ENCODE assay signal across 9 mouse cellular contexts in genomic region chr2:29803400-29803831, GRCm38 (mm10). TPM values are rescaled to one million over a fixed set of nuclear protein-coding genes. Genes with fewer than 3 reads are reported as not detected.
DNase-seq lines count a peak whose midpoint lies in the region; ATAC-seq and TF ChIP-seq lines count a peak whose summit lies in the region.
"Had no signal": no experiment of that assay in that cellular context is flagged by ENCODE, and none has a peak within 500 bp of the region (broad histone marks: within the 10 kb centered on the region; RNA-seq: fewer than 3 reads in every experiment).

No protein-coding gene starts in this region.

- H3K9ac ChIP-seq in hindbrain, embryonic 15.5 days, result peak overlapping the region; percentile 87
- H3K9ac ChIP-seq in liver, embryonic 12.5 days, result peak overlapping the region; percentile 82
- peak overlapping the region; percentile 88 for H3K9ac ChIP-seq in neural tube, embryonic 12.5 days

- H3K36me3 ChIP-seq in E14TG2a.4 (ENCODE audit: insufficient read depth, low read length), result peaks cover 46% of the 10 kb centered on the region
- H3K36me3 ChIP-seq in hindbrain, embryonic 15.5 days, result peaks cover 42% of the 10 kb centered on the region
- H3K36me3 ChIP-seq in liver, embryonic 12.5 days, result peaks cover 28% of the 10 kb centered on the region
- peaks cover 42% of the 10 kb centered on the region for H3K36me3 ChIP-seq in neural tube, embryonic 12.5 days

- ATAC-seq in hindbrain, embryonic 15.5 days (ENCODE audit: low FRiP score, low read depth), result no peak
- ATAC-seq in liver, embryonic 12.5 days, result no peak
- peak; percentile 42; the same call in 1 of the 2 replicates for ATAC-seq in neural tube, embryonic 12.5 days (ENCODE audit: low FRiP score, low read depth)
- ATAC-seq in frontal cortex, adult (ENCODE audit: low TSS enrichment), result no peak

- no peaks in the 10 kb centered on the region for H3K9me3 ChIP-seq in E14TG2a.4 (ENCODE audit: low read length)
- no peaks in the 10 kb centered on the region for H3K9me3 ChIP-seq in hindbrain, embryonic 15.5 days
- H3K9me3 ChIP-seq in liver, embryonic 12.5 days (replicated peaks), result no peaks in the 10 kb centered on the region
- H3K9me3 ChIP-seq in neural tube, embryonic 12.5 days, result no peaks in the 10 kb centered on the region

- H3K27me3 ChIP-seq in E14TG2a.4 (ENCODE audit: insufficient read depth, low read length), result no peaks in the 10 kb centered on the region; the same call in 1 of the 2 replicates
- H3K27me3 ChIP-seq in hindbrain, embryonic 15.5 days, result no peaks in the 10 kb centered on the region
- peaks cover 47% of the 10 kb centered on the region for H3K27me3 ChIP-seq in liver, embryonic 12.5 days (replicated peaks)
- no peaks in the 10 kb centered on the region for H3K27me3 ChIP-seq in neural tube, embryonic 12.5 days (replicated peaks)

- H3K4me1 ChIP-seq in E14TG2a.4 (replicated peaks; ENCODE audit: low read depth, low read length), result peaks cover 40% of the 10 kb centered on the region
- H3K4me1 ChIP-seq in hindbrain, embryonic 15.5 days (replicated peaks), result peaks cover 18% of the 10 kb centered on the region
- peaks cover 12% of the 10 kb centered on the region for H3K4me1 ChIP-seq in liver, embryonic 12.5 days
- peaks cover 12% of the 10 kb centered on the region for H3K4me1 ChIP-seq in neural tube, embryonic 12.5 days

- peak overlapping the region; percentile 91 for H3K27ac ChIP-seq in hindbrain, embryonic 15.5 days (replicated peaks)
- no peak overlapping the region for H3K27ac ChIP-seq in liver, embryonic 12.5 days
- 0 out of 2 replicates have a peak overlapping the region, but pooled peaks have one; percentile 81 for H3K27ac ChIP-seq in neural tube, embryonic 12.5 days

- H3K4me3 ChIP-seq in E14TG2a.4 (replicated peaks; ENCODE audit: low read length), result peak overlapping the region; percentile 95
- H3K4me3 ChIP-seq in hindbrain, embryonic 15.5 days, result peak overlapping the region; percentile 69
- peak overlapping the region; percentile 69 for H3K4me3 ChIP-seq in liver, embryonic 12.5 days
- peak overlapping the region; percentile 81 for H3K4me3 ChIP-seq in neural tube, embryonic 12.5 days

- DNase-seq in 3134 (ENCODE audit: extremely low read depth, insufficient read length, low spot score), result peak; percentile 38
- peak; percentile 59 for DNase-seq in embryo, embryonic 11 days
- no peak for DNase-seq in gastrocnemius, postnatal 4 days (ENCODE audit: low spot score in 2 of 2)

- WGBS in hindbrain, embryonic 15.5 days, result 22% methylated on average over 6 of the region's 6 CpGs
- 24% methylated on average over 6 of the region's 6 CpGs for WGBS in liver, embryonic 12.5 days (ENCODE audit: insufficient replicate concordance)
- WGBS in neural tube, embryonic 12.5 days, result 24% methylated on average over 6 of the region's 6 CpGs

- peak; percentile 23; the same call in 1 of the 2 replicates for TF ChIP-seq CTCF in E14TG2a.4 (conservative IDR thresholded peaks at IDR 0.05; ENCODE audit: low read length)

- peak overlapping the region; percentile 76 for H3K4me2 ChIP-seq in hindbrain, embryonic 15.5 days
- peak overlapping the region; percentile 98 for H3K4me2 ChIP-seq in liver, embryonic 12.5 days
- peak overlapping the region; percentile 82 for H3K4me2 ChIP-seq in neural tube, embryonic 12.5 days (replicated peaks)

RNA-seq across cellular contexts. Expression of gene Slc27a4, which starts 1.0 kb away (rescaled TPM):
- 47.2 and 50.0 TPM in 2 replicates for polyA plus RNA-seq in hindbrain, embryonic 15.5 days (2015; fragmentation: Nextera tagmentation; extraction: Ambion mirVana)
- polyA plus RNA-seq in liver, embryonic 12.5 days (2016; fragmentation: Nextera tagmentation; extraction: Ambion mirVana), result 3.9 and 4.3 TPM in 2 replicates
- polyA plus RNA-seq in neural tube, embryonic 12.5 days (2016; fragmentation: Nextera tagmentation; extraction: Ambion mirVana), result 32.7 and 34.7 TPM in 2 replicates
- total RNA-seq in gastrocnemius, postnatal 4 days (2021), result 10 to 100 TPM; 16.2 to 16.3 TPM

RNA-seq across cellular contexts. Expression of gene Trub2, which starts 15.1 kb away (rescaled TPM):
- polyA plus RNA-seq in hindbrain, embryonic 15.5 days (2015; fragmentation: Nextera tagmentation; extraction: Ambion mirVana), result 32.0 and 32.1 TPM in 2 replicates
- 23.7 and 27.6 TPM in 2 replicates for polyA plus RNA-seq in liver, embryonic 12.5 days (2016; fragmentation: Nextera tagmentation; extraction: Ambion mirVana)
- polyA plus RNA-seq in neural tube, embryonic 12.5 days (2016; fragmentation: Nextera tagmentation; extraction: Ambion mirVana), result 44.4 and 44.7 TPM in 2 replicates
- total RNA-seq in gastrocnemius, postnatal 4 days (2021), result 10 to 100 TPM; 33.9 to 40.4 TPM

RNA-seq across cellular contexts. Expression of gene Coq4, which starts 16.1 kb away (rescaled TPM):
- 38.2 and 45.7 TPM in 2 replicates for polyA plus RNA-seq in hindbrain, embryonic 15.5 days (2015; fragmentation: Nextera tagmentation; extraction: Ambion mirVana)
- polyA plus RNA-seq in liver, embryonic 12.5 days (2016; fragmentation: Nextera tagmentation; extraction: Ambion mirVana), result 21.5 and 21.8 TPM in 2 replicates
- polyA plus RNA-seq in neural tube, embryonic 12.5 days (2016; fragmentation: Nextera tagmentation; extraction: Ambion mirVana), result 32.7 and 36.4 TPM in 2 replicates
- total RNA-seq in gastrocnemius, postnatal 4 days (2021), result 1 to 10 TPM; 8.1 to 9.7 TPM

RNA-seq across cellular contexts. Expression of gene Urm1, which starts 16.5 kb away (rescaled TPM):
- 25.8 and 27.8 TPM in 2 replicates for polyA plus RNA-seq in hindbrain, embryonic 15.5 days (2015; fragmentation: Nextera tagmentation; extraction: Ambion mirVana)
- 11.4 and 11.7 TPM in 2 replicates for polyA plus RNA-seq in liver, embryonic 12.5 days (2016; fragmentation: Nextera tagmentation; extraction: Ambion mirVana)
- polyA plus RNA-seq in neural tube, embryonic 12.5 days (2016; fragmentation: Nextera tagmentation; extraction: Ambion mirVana), result 17.2 and 19.2 TPM in 2 replicates
- total RNA-seq in gastrocnemius, postnatal 4 days (2021), result 10 to 100 TPM; 41.8 to 52.5 TPM

RNA-seq across cellular contexts. Expression of gene Gm13547, which starts 44.3 kb away (rescaled TPM):
- 0.60 and 0.96 TPM in 2 replicates for polyA plus RNA-seq in hindbrain, embryonic 15.5 days (2015; fragmentation: Nextera tagmentation; extraction: Ambion mirVana)
- not detected in 2 replicates for polyA plus RNA-seq in liver, embryonic 12.5 days (2016; fragmentation: Nextera tagmentation; extraction: Ambion mirVana)
- polyA plus RNA-seq in neural tube, embryonic 12.5 days (2016; fragmentation: Nextera tagmentation; extraction: Ambion mirVana), result 0.44 and 0.91 TPM in 2 replicates
- not detected for total RNA-seq in gastrocnemius, postnatal 4 days (2021)
- total RNA-seq: left cerebral cortex, adult 18-20 months had no signal

Comparison
In these comparisons a context has a peak if more than half of its experiments do, and no peak if none do; other contexts are left out.
1. DNase-seq: peak in 3134 (single experiment) and embryo, embryonic 11 days (single experiment); none in gastrocnemius, postnatal 4 days (0 of 2).
2. Peak in every context shown above with its lines, with median percentiles within 50 percentile points of each other: H3K4me3 ChIP-seq, H3K4me2 ChIP-seq and H3K9ac ChIP-seq.